Comparison of ENCODE assay signal across 7 mouse cellular contexts in genomic region chr12:65172959-65173358, GRCm38 (mm10). TPM values are rescaled to one million over a fixed set of nuclear protein-coding genes. Genes with fewer than 3 reads are reported as not detected.
DNase-seq lines count a peak whose midpoint lies in the region; ATAC-seq lines count a peak whose summit lies in the region.
"Not testable (repeated sequence)": the region's sequence is repeated elsewhere in the genome, so short reads cannot be mapped to it uniquely, and the experiment has no call there.

No protein-coding gene starts in this region.

- 30% methylated on average over 8 of the region's 8 CpGs for whole genome bisulfite sequencing in forebrain, embryonic 14.5 days
- WGBS in limb, embryonic 15.5 days, result 27% methylated on average over 8 of the region's 8 CpGs
- 29% methylated on average over 8 of the region's 8 CpGs for WGBS in midbrain, embryonic 15.5 days

- not testable (repeated sequence) for H3K27me3 ChIP-seq in forebrain, embryonic 14.5 days (replicated peaks; ENCODE audit: control insufficient read depth, insufficient read depth, low read length); limb, embryonic 15.5 days; midbrain, embryonic 15.5 days (replicated peaks)

- peak overlapping the region; percentile 61 for H3K4me2 ChIP-seq in forebrain, embryonic 14.5 days (ENCODE audit: low read length)
- H3K4me2 ChIP-seq in limb, embryonic 15.5 days, result peak overlapping the region; percentile 66
- peak overlapping the region; percentile 73 for H3K4me2 ChIP-seq in midbrain, embryonic 15.5 days

- H3K9me3 ChIP-seq in forebrain, embryonic 14.5 days (replicated peaks; ENCODE audit: control insufficient read depth, low read length); limb, embryonic 15.5 days; midbrain, embryonic 15.5 days: not testable (repeated sequence)

- intact Hi-C loops in heart, postnatal 10 days (cut with DNase I), result loop anchor here (2.0 to 5.0 kb wide), 2 partner anchors 96 to 208 kb away; partner anchors contain the start of genes Fancm, Klhl28 and Togaram1

- peak overlapping the region; percentile 67 for H3K9ac ChIP-seq in forebrain, embryonic 14.5 days (ENCODE audit: low read length)
- peak overlapping the region; percentile 69 for H3K9ac ChIP-seq in limb, embryonic 15.5 days
- H3K9ac ChIP-seq in midbrain, embryonic 15.5 days, result peak overlapping the region; percentile 58

- not testable (repeated sequence) for DNase-seq in forebrain, embryonic 14.5 days (ENCODE audit: low spot score)
- peak; percentile 53 to 69 for DNase-seq in heart, postnatal 10 days
- DNase-seq in kidney, postnatal 14 days, result peak; percentile 65
- peak; percentile 52 to 70 for DNase-seq in spleen, adult 18-20 months

- H3K4me1 ChIP-seq in brown adipose tissue, adult 24 weeks (ENCODE audit: control insufficient read depth, insufficient read depth, insufficient read length, low read length); forebrain, embryonic 14.5 days (ENCODE audit: control insufficient read depth, insufficient read depth, low read length); limb, embryonic 15.5 days; midbrain, embryonic 15.5 days: not testable (repeated sequence)

- ATAC-seq in forebrain, embryonic 14.5 days, result peak; percentile 61
- not testable (repeated sequence) for ATAC-seq in limb, embryonic 15.5 days (ENCODE audit: insufficient number of reproducible peaks, low FRiP score, low TSS enrichment, low read depth)
- peak; percentile 62 for ATAC-seq in midbrain, embryonic 15.5 days (replicated peaks)

- not testable (repeated sequence) for H3K36me3 ChIP-seq in forebrain, embryonic 14.5 days (ENCODE audit: control insufficient read depth, insufficient read depth, low read length); limb, embryonic 15.5 days; midbrain, embryonic 15.5 days (replicated peaks)

- peak overlapping the region; percentile 88 for H3K4me3 ChIP-seq in brown adipose tissue, adult 24 weeks (ENCODE audit: insufficient read depth, low read depth, low read length)
- peak overlapping the region; percentile 60 for H3K4me3 ChIP-seq in forebrain, embryonic 14.5 days (ENCODE audit: low read depth, low read length)
- H3K4me3 ChIP-seq in limb, embryonic 15.5 days, result peak overlapping the region; percentile 84
- H3K4me3 ChIP-seq in midbrain, embryonic 15.5 days, result peak overlapping the region; percentile 65

- peak overlapping the region; percentile 46; the same call in 1 of the 2 replicates for H3K27ac ChIP-seq in brown adipose tissue, adult 24 weeks (replicated peaks; ENCODE audit: low read depth, low read length)
- peak overlapping the region; percentile 87 for H3K27ac ChIP-seq in forebrain, embryonic 14.5 days (ENCODE audit: low read depth, low read length)
- H3K27ac ChIP-seq in limb, embryonic 15.5 days, result peak overlapping the region; percentile 98
- H3K27ac ChIP-seq in midbrain, embryonic 15.5 days, result peak overlapping the region; percentile 94

RNA-seq across cellular contexts. Expression of gene Mis18bp1, which starts 0.6 kb away (rescaled TPM):
- polyA plus RNA-seq in brown adipose tissue, adult 24 weeks (2012; ENCODE audit: insufficient read depth, insufficient read length, missing spikeins), result not detected in 2 replicates
- 32.6 and 35.5 TPM in 2 replicates for polyA plus RNA-seq in forebrain, embryonic 14.5 days (2014; fragmentation: Nextera tagmentation; extraction: Ambion mirVana)
- 1 to 10 TPM; 3.9 to 4.4 TPM for total RNA-seq in heart, postnatal 10 days (2021)
- 40.9 and 46.6 TPM in 2 replicates for polyA plus RNA-seq in limb, embryonic 15.5 days (2015; fragmentation: Nextera tagmentation; extraction: Ambion mirVana)
- polyA plus RNA-seq in midbrain, embryonic 15.5 days (2015; fragmentation: Nextera tagmentation; extraction: Ambion mirVana), result 8.2 and 9.1 TPM in 2 replicates

RNA-seq across cellular contexts. Expression of gene Wdr20rt, which starts 52.4 kb away (rescaled TPM):
- polyA plus RNA-seq in brown adipose tissue, adult 24 weeks (2012; ENCODE audit: insufficient read depth, insufficient read length, missing spikeins), result not detected in 2 replicates
- not detected in 2 replicates for polyA plus RNA-seq in forebrain, embryonic 14.5 days (2014; fragmentation: Nextera tagmentation; extraction: Ambion mirVana)
- total RNA-seq in heart, postnatal 10 days (2021), result not detected
- not detected in 2 replicates for polyA plus RNA-seq in limb, embryonic 15.5 days (2015; fragmentation: Nextera tagmentation; extraction: Ambion mirVana)
- not detected in 2 replicates for polyA plus RNA-seq in midbrain, embryonic 15.5 days (2015; fragmentation: Nextera tagmentation; extraction: Ambion mirVana)

Comparison
In these comparisons a context has a peak if more than half of its experiments do, and no peak if none do; other contexts are left out.
1. H3K27ac ChIP-seq: peak in every context shown above with its lines; median percentile 98 in limb, embryonic 15.5 days; 94 in midbrain, embryonic 15.5 days; 87 in forebrain, embryonic 14.5 days; 46 in brown adipose tissue, adult 24 weeks.